Mouse (Mus musculus) liver, embryonic 12.5 days (tissue): Measurements from ENCODE around the gene RPS10-NUDT3. TPM values are rescaled to one million over a fixed set of nuclear protein-coding genes. Genes with fewer than 3 reads are reported as not detected.
"Not testable (repeated sequence)": the region's sequence is repeated elsewhere in the genome, so short reads cannot be mapped to it uniquely, and the experiment has no call there.

Experiments used
- ATAC-seq: fragments of 200-750 bp; cut with Nextera tagmentation; 2 replicates; pipeline ENCODE4 v1.8.0; 2017; ENCODE audit warnings: moderate number of reproducible peaks, mild to moderate bottlenecking, moderate library complexity
- H3K27ac ChIP-seq: fragments of 300-500 bp; sonication (generic); 2 replicates; pipeline ENCODE4 v1.5.1; 2016; ENCODE audit warnings: mild to moderate bottlenecking
- H3K27me3 ChIP-seq: fragments of 300-500 bp; sonication (generic); replicated peaks from 2 replicates; pipeline ENCODE4 v1.6.1; 2016; ENCODE audit warnings: mild to moderate bottlenecking, moderate library complexity
- H3K36me3 ChIP-seq: fragments of 300-500 bp; sonication (generic); 2 replicates; pipeline ENCODE4 v1.6.1; 2016; ENCODE audit warnings: mild to moderate bottlenecking, moderate library complexity
- H3K4me1 ChIP-seq: fragments of 300-500 bp; sonication (generic); 2 replicates; pipeline ENCODE4 v1.6.1; 2016
- H3K4me2 ChIP-seq: fragments of 300-500 bp; sonication (generic); 2 replicates; pipeline ENCODE4 v1.6.1; 2016; ENCODE audit warnings: mild to moderate bottlenecking, moderate library complexity
- H3K4me3 ChIP-seq: fragments of 300-500 bp; sonication (generic); 2 replicates; pipeline ENCODE4 v1.5.1; 2016; ENCODE audit warnings: mild to moderate bottlenecking, moderate library complexity
- H3K9ac ChIP-seq: fragments of 300-500 bp; sonication (generic); 2 replicates; pipeline ENCODE4 v1.6.1; 2016; ENCODE audit warnings: mild to moderate bottlenecking, moderate library complexity
- H3K9me3 ChIP-seq: fragments of 300-500 bp; sonication (generic); replicated peaks from 2 replicates; pipeline ENCODE4 v1.6.1; 2016; ENCODE audit warnings: mild to moderate bottlenecking, moderate library complexity
- WGBS: fragments of 180-500 bp; shearing (Covaris S2); methylation state at CpG from one replicate; pipeline ENCODE4 v1.1.7; 2016; ENCODE audit not compliant: insufficient replicate concordance; 5-methylcytosine and 5-hydroxymethylcytosine counted together
- polyA plus RNA-seq: library from polyadenylated mRNA; unstranded; fragments of >200 nt; fragmentation: Nextera tagmentation; extraction: Ambion mirVana; gene quantifications from 2 replicates; pipeline ENCODE4 v1.2.1, GENCODE M21; 2016

RPS10-NUDT3 gene
- polyA plus RNA-seq, 1 experiment from 2014 or later: not detected

DNA sequence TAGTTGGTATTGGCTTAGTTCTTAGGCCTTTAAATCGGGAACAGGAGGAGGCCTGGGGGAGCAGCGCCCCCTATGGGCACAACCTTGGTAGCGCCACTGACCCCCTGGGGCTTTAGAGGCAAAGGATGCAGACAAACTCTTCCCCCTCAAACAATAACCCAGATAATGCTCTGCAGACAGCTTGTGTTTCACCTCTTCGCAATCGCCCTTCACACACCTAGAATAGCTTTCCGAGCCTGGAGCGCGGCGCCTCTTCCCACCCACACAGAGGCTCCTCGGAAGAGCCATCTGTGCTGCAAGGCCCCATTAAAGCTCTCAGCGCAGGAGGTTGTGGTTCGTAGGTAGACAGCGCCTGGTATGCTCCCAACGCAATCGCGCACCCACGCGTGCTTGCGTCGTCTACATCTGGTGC lies 3.9 kb upstream of the RPS10-NUDT3 start:
- WGBS: 73% methylated on average over 20 of the region's 20 CpGs
- Histone ChIP-seq H3K36me3 (peaks cover 5% of the 10 kb centered on the region), H3K4me1 (peaks cover 28% of the 10 kb centered on the region), H3K9me3 (no peaks in the 10 kb centered on the region), H3K4me3 (no peak overlapping the region), H3K9ac (no peak overlapping the region), H3K27ac (no peak overlapping the region), H3K27me3 (no peaks in the 10 kb centered on the region), H3K4me2 (no peak overlapping the region)
- no peak for ATAC-seq

DNA sequence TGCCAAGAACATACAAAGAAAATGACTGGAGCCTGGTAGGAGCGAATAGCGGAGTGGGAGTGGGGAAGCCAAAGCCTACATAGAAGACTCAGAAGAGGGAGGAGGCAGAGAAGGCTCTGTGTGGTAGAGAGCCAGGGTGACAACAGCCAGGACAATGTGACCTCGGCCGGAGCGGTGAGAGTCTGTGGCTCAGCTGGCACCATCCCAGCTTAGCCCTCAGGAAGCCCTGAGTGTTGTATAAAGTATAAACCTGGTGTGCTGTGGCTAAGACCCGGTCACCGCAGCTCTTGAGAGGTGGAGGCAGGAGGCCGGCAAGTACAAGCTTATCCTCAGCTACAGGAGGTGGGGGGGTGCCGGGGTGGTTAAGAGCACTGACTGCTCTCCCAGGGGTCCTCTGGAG lies 2.3 kb upstream of the RPS10-NUDT3 start:
- Histone ChIP-seq H3K4me3 (no peak overlapping the region), H3K36me3 (peaks cover 21% of the 10 kb centered on the region), H3K4me2 (no peak overlapping the region), H3K9ac (no peak overlapping the region), H3K9me3 (no peaks in the 10 kb centered on the region), H3K27me3 (no peaks in the 10 kb centered on the region), H3K27ac (no peak overlapping the region), H3K4me1 (peaks cover 40% of the 10 kb centered on the region)
- 74% methylated on average over 9 of the region's 9 CpGs for WGBS
- ATAC-seq: no peak

DNA sequence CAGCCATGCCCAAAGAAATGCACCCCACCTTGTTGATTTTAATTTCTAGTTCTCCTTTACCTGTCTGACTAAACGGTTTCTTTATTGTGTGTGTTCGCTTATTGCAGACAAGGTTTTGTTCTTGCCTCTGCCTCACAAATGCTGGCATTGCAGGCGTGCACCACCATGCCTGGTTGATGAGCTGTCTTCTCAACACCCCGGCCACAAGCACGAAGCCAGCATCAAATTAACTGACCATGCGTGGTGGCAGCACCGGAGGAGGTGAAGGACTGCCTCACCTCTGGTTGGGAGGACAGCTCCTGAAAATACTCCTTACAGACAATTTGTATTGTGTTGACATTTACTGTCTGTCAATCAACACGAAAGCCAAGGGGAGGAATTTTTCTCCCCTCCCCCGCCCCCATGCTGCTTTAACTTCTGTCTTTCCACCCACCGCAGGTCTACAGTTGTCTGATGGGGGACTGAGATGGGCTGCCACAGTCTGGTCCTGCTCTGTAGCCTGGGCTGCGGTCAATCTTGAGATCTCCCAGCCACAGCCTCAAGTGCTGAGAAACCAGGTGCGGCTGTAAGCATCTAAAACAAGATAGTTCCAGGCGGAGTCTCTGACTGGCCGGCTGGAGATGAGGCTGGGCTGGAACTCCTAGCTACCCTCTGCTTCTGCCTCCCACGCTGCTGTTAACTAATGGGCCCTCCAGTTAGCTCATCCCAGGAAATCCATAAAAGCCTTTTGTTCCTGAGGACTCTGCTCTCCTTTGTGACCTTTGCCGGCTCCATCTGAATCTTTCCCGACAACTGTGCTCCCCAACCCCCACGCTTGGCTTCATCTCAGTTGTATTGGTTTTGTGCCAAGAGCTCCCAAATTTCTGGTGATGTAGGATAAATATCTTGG lies 1.4 kb upstream of the RPS10-NUDT3 start, which contains the start of gene Rps10:
Rps10 (minus strand) TSS at position 538 of the 889 bp plus-strand sequence.
- Histone ChIP-seq H3K9ac (peak within 1 kb of the TSS; percentile 87; the same call in 1 of the 2 replicates), H3K9me3 (no peaks in the 10 kb centered on the region), H3K36me3 (peaks cover 31% of the 10 kb centered on the region), H3K27me3 (no peaks in the 10 kb centered on the region), H3K27ac (peak within 1 kb of the TSS; percentile 85), H3K4me3 (peak within 1 kb of the TSS; percentile 82), H3K4me2 (peak within 1 kb of the TSS; percentile 86), H3K4me1 (peaks cover 49% of the 10 kb centered on the region)
- WGBS: 46% methylated on average over 18 of the region's 18 CpGs
- ATAC-seq: no peak

DNA sequence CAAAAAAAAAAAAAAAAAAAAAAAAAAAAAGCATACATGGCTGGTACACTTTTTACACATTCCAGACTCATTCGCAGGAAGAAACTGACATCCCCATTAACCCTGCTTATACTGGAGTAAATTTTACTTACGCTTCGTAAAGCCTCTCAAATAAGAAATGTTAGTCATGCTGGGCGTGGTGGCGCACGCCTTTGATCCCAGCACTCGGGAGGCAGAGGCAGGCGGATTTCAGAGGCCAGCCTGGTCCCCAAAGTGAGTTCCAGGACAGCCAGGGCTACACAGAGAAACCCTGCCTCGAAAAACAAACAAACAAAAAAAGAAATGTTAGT lies 517 bp upstream of the RPS10-NUDT3 start:
- Histone ChIP-seq H3K9ac (peak overlapping the region; percentile 87; the same call in 1 of the 2 replicates), H3K4me2 (peak overlapping the region; percentile 86), H3K36me3 (peaks cover 39% of the 10 kb centered on the region), H3K27ac (peak overlapping the region; percentile 85), H3K4me3 (peak overlapping the region; percentile 82), H3K4me1 (peaks cover 57% of the 10 kb centered on the region)
- 26% methylated on average over 9 of the region's 9 CpGs for WGBS
- H3K9me3 ChIP-seq, H3K27me3 ChIP-seq: not testable (repeated sequence)
- peak; percentile 9 for ATAC-seq

DNA sequence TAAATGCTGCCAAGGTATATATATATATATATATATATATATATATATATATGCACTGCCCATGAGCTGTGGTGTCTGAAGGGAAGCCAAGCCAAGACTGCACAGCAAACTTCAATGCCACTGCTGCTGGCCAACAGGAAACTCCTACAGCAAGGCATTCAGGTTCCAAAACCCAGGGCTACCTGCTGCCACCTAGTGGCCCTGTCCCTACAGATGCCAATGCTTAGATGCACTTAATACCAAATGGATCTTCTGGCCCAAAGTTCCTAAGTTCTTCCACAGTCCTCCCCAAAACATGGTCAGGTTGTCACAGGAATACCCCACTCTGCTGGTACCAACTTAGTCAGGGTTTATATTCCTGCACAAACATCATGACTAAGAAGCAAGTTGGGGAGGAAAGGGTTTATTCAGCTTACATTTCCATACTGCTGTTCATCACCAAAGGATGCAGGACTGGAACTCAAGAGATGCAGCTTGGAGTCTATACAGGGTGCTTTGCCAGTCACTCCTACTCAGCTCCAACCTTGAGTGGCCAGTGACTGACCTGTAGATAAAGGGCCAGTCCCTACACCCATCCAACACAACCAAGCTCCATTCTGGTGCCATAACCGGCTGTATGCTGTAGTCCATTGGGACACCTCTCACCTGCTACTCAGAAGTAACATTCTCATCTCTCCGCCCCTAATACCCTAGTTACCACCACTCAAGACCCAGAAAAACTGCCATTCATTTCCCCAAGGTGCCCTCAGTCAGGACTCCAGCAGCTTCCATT lies 5.6 kb downstream of the RPS10-NUDT3 start:
- Histone ChIP-seq H3K4me3 (no peak overlapping the region), H3K27ac (0 out of 2 replicates have a peak overlapping the region, but pooled peaks have one; percentile 60), H3K36me3 (peaks cover 54% of the 10 kb centered on the region), H3K4me1 (peaks cover 54% of the 10 kb centered on the region), H3K9ac (no peak overlapping the region), H3K27me3 (no peaks in the 10 kb centered on the region), H3K9me3 (no peaks in the 10 kb centered on the region), H3K4me2 (no peak overlapping the region)
- 55% methylated on average over 2 of the region's 2 CpGs for WGBS
- peak; percentile 39 for ATAC-seq

DNA sequence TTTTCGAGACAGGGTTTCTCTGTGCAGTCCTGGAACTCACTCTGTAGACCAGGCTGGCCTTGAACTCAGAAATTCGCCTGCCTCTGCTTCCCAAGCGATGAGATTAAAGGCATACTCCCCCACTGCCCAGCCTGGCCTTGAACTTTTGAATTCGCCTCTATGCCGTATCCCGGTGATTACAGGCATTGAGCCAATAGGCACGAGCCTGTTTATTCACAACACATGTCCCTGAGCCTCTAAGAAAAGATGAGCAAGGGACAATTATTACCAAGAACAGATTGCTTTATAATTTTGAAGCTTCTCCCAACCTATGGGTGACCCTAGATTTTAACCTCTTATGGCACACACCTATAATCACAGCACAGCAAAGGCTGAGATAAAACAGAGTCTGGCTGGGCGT lies 6.6 kb downstream of the RPS10-NUDT3 start:
- no peak overlapping the region for H3K9ac ChIP-seq
- H3K27me3 ChIP-seq: no peaks in the 10 kb centered on the region
- H3K4me3 ChIP-seq: no peak overlapping the region
- H3K36me3 ChIP-seq: peaks cover 44% of the 10 kb centered on the region
- no peak overlapping the region for H3K27ac ChIP-seq
- no peak overlapping the region for H3K4me2 ChIP-seq
- no peaks in the 10 kb centered on the region for H3K9me3 ChIP-seq
- ATAC-seq: no peak
- WGBS: 80% methylated on average over 8 of the region's 8 CpGs
- peaks cover 54% of the 10 kb centered on the region for H3K4me1 ChIP-seq

DNA sequence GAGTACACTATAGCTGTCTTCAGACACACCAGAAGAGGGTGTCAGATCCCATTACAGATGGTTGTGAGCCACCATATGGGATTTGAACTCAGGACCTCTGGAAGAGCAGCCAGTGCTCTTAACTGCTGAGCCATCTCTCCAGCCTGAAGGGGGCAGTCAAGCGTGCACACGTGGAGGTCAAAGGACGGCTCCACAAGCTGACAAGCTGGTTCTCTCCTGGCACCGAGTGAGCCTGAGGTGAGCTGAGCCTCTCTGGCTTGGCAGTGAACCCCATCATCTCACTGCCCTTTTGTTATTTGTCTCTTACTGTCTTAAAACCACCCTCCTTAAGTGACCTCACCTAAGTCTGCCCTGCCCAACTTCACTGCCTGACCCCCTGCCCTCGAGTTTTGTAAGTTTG lies 7.6 kb downstream of the RPS10-NUDT3 start:
- Histone ChIP-seq H3K4me1 (peaks cover 44% of the 10 kb centered on the region), H3K9ac (no peak overlapping the region), H3K4me3 (no peak overlapping the region), H3K27ac (no peak overlapping the region), H3K9me3 (no peaks in the 10 kb centered on the region), H3K4me2 (no peak overlapping the region), H3K27me3 (no peaks in the 10 kb centered on the region), H3K36me3 (peaks cover 34% of the 10 kb centered on the region)
- ATAC-seq: no peak
- 36% methylated on average over 5 of the region's 5 CpGs for WGBS

DNA sequence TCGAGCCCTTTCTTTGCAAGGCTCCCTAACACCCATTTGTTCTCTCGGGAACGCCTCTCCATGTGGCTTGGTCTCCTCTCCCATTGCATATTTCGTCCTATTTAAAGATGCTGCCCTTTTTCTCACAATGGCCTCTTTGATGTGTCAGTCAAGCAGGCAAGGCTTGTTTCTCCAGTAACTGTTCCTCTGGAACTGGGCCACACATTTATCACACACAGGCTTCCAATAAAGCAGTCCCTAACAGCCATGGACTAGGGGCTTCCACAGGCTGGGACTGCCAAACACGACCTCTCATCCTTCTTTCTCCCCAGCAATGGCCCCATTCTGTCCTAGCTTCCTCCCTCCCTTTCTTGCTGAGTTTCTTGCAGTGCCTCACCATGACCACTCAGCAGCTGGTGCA lies 8.3 kb downstream of the RPS10-NUDT3 start:
- no peak overlapping the region for H3K4me3 ChIP-seq
- ATAC-seq: no peak
- WGBS: 60% methylated on average over 5 of the region's 5 CpGs
- H3K27me3 ChIP-seq: no peaks in the 10 kb centered on the region
- H3K27ac ChIP-seq: no peak overlapping the region
- H3K36me3 ChIP-seq: peaks cover 27% of the 10 kb centered on the region
- no peak overlapping the region for H3K9ac ChIP-seq
- H3K4me2 ChIP-seq: no peak overlapping the region
- no peaks in the 10 kb centered on the region for H3K9me3 ChIP-seq
- peaks cover 43% of the 10 kb centered on the region for H3K4me1 ChIP-seq

DNA sequence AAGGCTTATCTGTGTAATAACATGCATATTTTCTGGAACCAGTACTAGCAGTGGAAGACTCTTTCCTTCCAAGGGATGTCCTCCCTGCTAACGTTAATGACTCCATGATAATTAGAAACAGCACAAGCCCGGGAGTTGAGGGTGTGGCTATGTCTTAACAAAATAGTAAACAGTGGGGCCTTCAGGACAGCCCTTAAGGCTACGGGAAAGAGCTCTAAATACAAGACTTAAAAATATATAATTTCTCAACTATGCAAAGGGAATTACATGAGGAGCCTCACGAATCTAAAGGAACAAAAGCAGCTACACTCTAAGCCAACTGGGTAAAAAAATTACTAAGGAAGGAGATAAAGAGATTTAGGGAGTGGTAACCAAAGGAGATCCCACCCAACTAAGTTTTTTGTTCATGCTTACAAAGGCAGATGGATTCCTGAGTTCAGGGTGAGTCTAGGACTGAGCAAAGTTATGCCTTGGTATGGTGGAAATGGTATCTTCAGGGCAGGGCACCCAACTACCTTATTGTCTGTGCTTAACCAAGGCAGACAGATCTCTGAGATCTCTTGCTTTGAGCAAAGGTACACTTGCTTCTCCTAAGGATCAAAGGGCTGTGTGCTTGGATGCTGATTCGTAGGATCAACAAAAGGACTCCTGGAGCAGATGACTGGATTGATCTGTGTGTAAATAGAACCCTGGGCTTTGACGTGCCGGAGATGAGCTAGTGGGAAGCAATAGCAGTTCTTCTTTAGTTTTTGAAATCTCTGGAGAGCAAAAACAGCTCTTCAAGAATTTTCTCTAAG lies 9.4 kb downstream of the RPS10-NUDT3 start:
- 54% methylated on average over 7 of the region's 7 CpGs for WGBS
- peaks cover 16% of the 10 kb centered on the region for H3K36me3 ChIP-seq
- peak overlapping the region; percentile 6; the same call in 1 of the 2 replicates for H3K9ac ChIP-seq
- no peak overlapping the region for H3K27ac ChIP-seq
- peaks cover 43% of the 10 kb centered on the region for H3K4me1 ChIP-seq
- H3K4me2 ChIP-seq: no peak overlapping the region
- no peak overlapping the region for H3K4me3 ChIP-seq
- no peaks in the 10 kb centered on the region for H3K9me3 ChIP-seq
- no peak for ATAC-seq
- H3K27me3 ChIP-seq: no peaks in the 10 kb centered on the region

DNA sequence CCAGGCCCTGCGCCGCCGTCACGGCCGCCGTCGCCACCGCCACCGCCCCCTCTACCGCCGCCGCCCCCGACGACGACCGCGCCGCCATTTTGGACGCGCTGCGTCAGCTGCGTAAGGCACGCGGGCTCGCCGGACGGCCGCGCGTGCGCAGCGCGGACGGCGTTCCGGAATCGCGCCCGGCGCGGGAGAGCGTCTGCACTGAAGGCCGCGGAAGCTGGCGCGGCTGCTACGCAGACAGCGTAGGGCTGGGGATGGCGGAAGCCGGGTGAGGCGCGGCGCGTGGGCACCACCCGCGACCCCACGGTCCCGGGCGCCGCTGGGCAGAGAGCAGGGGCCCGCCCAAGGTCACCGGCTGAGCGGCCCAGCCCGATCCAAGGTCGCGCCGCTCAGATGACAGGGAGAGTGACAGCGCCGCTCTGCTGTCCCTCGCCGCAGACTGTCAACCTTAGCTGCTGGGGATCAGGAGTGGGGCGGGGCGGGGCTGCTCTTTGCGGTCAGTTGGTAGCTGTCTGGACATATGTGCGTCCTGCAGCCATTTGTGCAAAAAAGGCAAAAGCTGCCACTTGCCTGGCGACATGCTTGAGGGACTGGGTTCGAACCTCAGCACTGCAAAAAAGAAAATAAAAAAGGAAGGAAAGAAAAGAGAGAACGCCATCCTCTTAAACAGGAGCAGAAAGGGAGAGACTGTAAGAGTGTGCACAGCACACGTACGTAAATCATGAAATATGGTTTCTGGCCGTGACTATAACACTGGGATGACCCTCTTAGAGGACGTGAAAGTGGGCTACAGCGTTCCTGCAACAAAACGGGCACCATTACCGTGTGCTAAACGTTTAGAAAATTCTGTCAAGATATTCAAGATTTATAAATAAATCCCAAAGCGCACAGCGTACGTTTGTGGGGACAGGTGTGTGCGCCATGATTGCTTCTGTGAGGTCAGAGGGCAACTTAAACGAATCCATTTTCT lies 11.4 kb downstream of the RPS10-NUDT3 start, which contains the start of gene Nudt3:
Nudt3 (minus strand) TSS at position 136 of the 967 bp plus-strand sequence.
- peaks cover 53% of the 10 kb centered on the region for H3K4me1 ChIP-seq
- 7% methylated on average over 87 of the region's 91 CpGs for WGBS

More for the DNA sequence above, 11.4 kb downstream of the RPS10-NUDT3 start, which contains the start of gene Nudt3:
- H3K36me3 ChIP-seq: peaks cover 9% of the 10 kb centered on the region; the same call in 1 of the 2 replicates
- no peaks in the 10 kb centered on the region for H3K9me3 ChIP-seq
- H3K4me2 ChIP-seq: peak within 1 kb of the TSS; percentile 98
- ATAC-seq: peak; percentile 86
- peak within 1 kb of the TSS; percentile 94 for H3K4me3 ChIP-seq
- H3K27ac ChIP-seq: peak within 1 kb of the TSS; percentile 90
- peak within 1 kb of the TSS; percentile 94 for H3K9ac ChIP-seq
- H3K27me3 ChIP-seq: no peaks in the 10 kb centered on the region
